Mouse (Mus musculus) layer of hippocampus, adult 2 months (tissue): ENCODE data around the gene Zfand3. TPM values are rescaled to one million over a fixed set of nuclear protein-coding genes. Genes with fewer than 3 reads are reported as not detected.
A peak's percentile ranks its signal among the peaks of the same experiment; 100 is the strongest.

Source experiments
- DNase-seq, 2 experiments: peaks; one replicate each; pipeline ENCODE4 v3.0.0; 2022; ENCODE audit warnings: low spot score in 2 of 2
- H3K27ac ChIP-seq: fragments of 200-600 bp; 2 replicates; pipeline ENCODE4 v1.8.1; 2022
- H3K4me3 ChIP-seq: fragments of 200-600 bp; 2 replicates; pipeline ENCODE4 v1.8.1; 2022; ENCODE audit warnings: mild to moderate bottlenecking
- CTCF ChIP-seq: fragments of 200-600 bp; conservative IDR thresholded peaks from 2 replicates; pipeline ENCODE4 v1.8.1; 2022; ENCODE audit warnings: antibody characterized with exemption, mild to moderate bottlenecking, moderate library complexity
- total RNA-seq, 2 experiments: library from RNA; stranded (reverse); gene quantifications; 2 replicates each; pipeline ENCODE4 v1.2.3; 2021

Gene Zfand3
- total RNA-seq, 2 experiments from 2014 or later: 112 to 118 TPM

GRCm38 (mm10) chr17:30043163-30043822, 38.8 kb downstream of the Zfand3 start:
- no peak for DNase-seq
- Histone ChIP-seq H3K4me3 (no peak overlapping the region), H3K27ac (no peak overlapping the region)
- TF ChIP-seq CTCF: no peak

DNA sequence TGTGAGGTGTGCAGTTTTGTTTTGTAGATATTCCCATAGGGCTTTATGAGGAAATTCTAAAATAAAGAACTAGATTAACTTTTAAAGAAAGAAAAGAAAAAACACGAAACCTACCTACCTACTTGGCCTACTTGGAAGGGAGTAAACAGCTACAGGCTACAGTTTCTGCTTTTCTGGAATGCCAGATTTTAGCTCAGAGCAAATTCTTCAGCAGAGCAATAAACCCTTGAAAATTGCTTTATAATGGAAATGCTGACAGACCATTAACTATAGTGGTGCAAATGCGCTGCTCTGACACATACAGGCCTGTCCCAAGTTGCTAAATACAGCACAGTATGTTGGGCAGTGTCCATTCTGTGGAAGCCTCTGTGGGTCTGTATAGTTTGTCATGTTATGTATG, 40.6 kb downstream of the Zfand3 start:
- no peak for TF ChIP-seq CTCF
- Histone ChIP-seq H3K27ac (peak overlapping the region; percentile 14; the same call in 1 of the 2 replicates), H3K4me3 (no peak overlapping the region)
- DNase-seq: no peak

- TF ChIP-seq CTCF: no peak
- H3K4me3 ChIP-seq: no peak overlapping the region
- no peak overlapping the region for H3K27ac ChIP-seq
- no peak for DNase-seq
Observed at GRCm38 (mm10) chr17:30046654-30047053, 42.1 kb downstream of the Zfand3 start.

GRCm38 (mm10) chr17:30051523-30052346, 47.2 kb downstream of the Zfand3 start:
- DNase-seq: no peak
- H3K27ac ChIP-seq: no peak overlapping the region; the same call in 1 of the 2 replicates
- no peak for TF ChIP-seq CTCF
- H3K4me3 ChIP-seq: no peak overlapping the region

- Histone ChIP-seq H3K27ac (no peak overlapping the region), H3K4me3 (no peak overlapping the region)
- no peak for DNase-seq
- TF ChIP-seq CTCF: no peak
Observed at GRCm38 (mm10) chr17:30052347-30052742, 47.8 kb downstream of the Zfand3 start.

DNA sequence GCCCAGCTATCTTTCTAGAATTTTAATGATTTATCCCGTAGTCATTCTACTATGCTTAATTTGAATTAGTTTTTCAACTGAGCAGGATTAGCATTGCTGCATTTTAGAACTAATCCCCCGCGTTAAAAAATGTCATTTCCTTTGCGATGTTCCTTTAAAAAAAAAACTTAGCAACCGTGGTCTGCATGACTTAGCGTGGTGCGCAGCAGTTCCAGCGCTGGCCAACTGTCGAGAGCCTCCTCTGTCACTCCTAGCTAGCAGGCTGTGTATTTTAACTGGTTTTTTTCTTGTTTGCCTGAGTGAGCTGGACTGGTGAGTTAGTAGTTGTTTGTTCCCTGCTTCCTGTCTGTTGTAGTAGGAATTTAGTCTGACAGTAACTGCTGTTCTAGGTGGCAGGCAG, 48.9 kb downstream of the Zfand3 start:
- TF ChIP-seq CTCF: no peak
- peak in 1 of 2 experiments; percentile 53 for DNase-seq
- Histone ChIP-seq H3K4me3 (no peak overlapping the region; the same call in 1 of the 2 replicates), H3K27ac (peak overlapping the region; percentile 61)

DNA sequence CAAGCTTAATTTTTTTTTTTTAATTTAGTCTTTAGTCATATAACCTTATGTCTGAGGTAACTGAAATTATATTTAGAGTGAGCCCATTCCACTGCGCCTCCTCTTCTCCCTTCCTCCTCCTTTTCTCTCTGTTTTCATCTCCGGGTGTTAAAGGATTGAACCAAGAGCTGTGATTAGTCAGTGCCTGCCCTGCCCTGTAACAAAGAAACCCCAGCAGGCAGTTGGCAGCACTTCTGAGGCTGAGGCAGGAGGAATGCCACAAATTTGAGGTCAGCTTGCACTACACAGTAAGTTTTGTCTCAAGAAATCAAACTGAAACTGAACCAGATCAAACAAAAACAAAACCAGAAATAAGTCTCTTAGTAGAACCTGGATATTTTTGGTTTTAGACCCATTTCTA, 49.3 kb downstream of the Zfand3 start:
- Histone ChIP-seq H3K4me3 (no peak overlapping the region; the same call in 1 of the 2 replicates), H3K27ac (peak overlapping the region; percentile 61)
- DNase-seq: no peak
- no peak for TF ChIP-seq CTCF

- Histone ChIP-seq H3K4me3 (no peak overlapping the region), H3K27ac (no peak overlapping the region)
- TF ChIP-seq CTCF: no peak
- DNase-seq: no peak
Observed at GRCm38 (mm10) chr17:30056226-30056625, 51.7 kb downstream of the Zfand3 start.

DNA sequence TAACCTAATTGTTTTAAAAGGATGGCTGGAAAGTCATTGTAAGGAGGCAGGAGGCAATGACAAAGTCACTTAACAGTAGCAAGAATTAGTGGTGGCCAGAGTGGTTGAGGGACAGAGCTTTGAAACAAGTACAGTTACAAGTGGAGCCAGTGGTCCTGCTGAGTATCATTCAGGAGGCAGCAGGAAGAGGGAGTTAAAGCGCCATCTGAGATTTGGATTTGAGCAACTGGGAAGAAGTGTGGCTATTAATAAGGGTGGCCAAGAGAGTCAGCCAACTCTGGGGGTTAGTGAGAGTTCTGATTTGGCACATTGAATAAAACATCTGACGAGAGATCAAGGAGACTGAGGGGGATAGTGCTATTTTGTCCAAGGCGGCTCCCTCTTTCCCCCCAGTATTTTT, 54.1 kb downstream of the Zfand3 start:
- peak; percentile 39 for TF ChIP-seq CTCF
- Histone ChIP-seq H3K27ac (0 out of 2 replicates have a peak overlapping the region, but pooled peaks have one; percentile 47), H3K4me3 (no peak overlapping the region)
- no peak for DNase-seq

DNA sequence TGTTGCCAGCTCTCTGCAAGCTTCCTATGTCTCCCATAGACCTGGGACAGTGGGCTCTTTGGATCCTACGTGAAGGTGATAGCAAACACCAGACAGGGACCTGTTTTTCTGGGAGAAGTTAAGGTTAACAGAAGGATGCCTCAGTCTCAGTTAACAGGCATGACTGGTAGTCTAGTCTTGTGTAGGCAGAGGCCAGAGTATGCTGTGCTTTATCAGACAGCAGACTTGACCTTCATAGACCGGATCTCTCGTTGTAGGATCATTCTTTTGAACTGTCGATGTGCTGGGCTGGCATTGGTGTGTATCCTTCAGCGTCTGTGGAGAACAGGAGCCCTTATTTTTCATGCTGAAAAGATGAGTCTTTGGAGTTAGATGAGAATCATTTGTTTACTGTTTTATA, 54.5 kb downstream of the Zfand3 start:
- H3K4me3 ChIP-seq: no peak overlapping the region
- no peak for TF ChIP-seq CTCF
- no peak for DNase-seq
- peak overlapping the region; percentile 47; the same call in 1 of the 2 replicates for H3K27ac ChIP-seq

DNA sequence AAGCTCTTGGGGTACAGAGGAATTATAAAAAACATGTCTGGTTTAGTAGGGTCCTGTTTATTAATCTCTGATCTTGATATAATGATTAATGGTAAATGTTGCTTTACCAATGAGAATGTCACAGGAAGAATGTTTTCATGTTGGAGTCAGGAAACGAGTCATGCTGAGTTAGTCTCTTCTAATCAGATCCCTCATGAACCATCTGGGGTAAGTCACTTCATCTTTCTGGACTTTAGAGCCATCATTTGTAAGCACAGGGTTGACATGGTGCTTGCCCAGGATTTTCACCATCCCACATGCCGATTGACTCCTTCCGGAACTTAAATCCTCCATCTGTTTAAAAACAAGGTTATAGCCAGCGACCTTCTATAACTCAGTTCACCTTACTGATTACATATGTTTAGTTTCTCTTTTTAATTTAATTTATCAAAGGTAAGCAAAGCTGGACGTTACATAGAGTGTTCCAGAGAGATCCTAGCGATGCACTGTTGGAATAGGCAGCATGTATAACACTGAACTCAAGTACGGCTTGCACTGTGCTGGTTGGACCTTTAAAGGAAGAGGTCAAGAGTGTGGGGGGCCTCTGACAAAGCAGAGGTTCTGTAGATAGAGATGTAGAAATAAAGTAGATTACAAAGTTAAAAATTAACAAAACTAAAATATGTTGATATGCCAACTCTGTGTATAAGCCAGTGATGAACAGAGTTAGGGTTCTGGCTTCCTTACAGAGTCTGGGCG, 56.7 kb downstream of the Zfand3 start:
- no peak for TF ChIP-seq CTCF
- H3K4me3 ChIP-seq: no peak overlapping the region

GRCm38 (mm10) chr17:30063849-30064248, 59.3 kb downstream of the Zfand3 start:
- Histone ChIP-seq H3K27ac (peak overlapping the region; percentile 72), H3K4me3 (no peak overlapping the region)
- TF ChIP-seq CTCF: no peak
- DNase-seq: no peak

More for the DNA sequence above, 56.7 kb downstream of the Zfand3 start:
- H3K27ac ChIP-seq: peak overlapping the region; percentile 51; the same call in 1 of the 2 replicates
- DNase-seq: no peak

DNA sequence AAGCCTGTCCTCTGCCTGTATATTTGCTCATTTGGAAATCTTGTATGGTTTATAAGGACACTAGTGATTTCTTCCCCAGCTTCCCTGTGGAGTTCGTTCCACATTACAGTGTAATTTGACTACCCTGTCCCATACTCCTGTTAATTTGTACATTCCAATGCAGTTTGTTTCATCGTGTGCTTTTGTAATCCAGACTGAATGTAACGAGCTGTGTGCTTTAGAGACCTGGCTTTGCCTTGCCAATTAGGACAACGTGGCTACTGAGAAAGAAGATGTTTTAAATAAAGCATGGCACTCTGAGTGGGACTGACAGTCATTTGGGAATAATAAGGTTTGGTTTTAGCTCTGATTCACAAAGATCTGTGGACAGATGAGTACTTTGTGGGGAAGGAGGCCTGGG, 60.2 kb downstream of the Zfand3 start:
- H3K4me3 ChIP-seq: no peak overlapping the region
- DNase-seq: no peak
- H3K27ac ChIP-seq: peak overlapping the region; percentile 72
- TF ChIP-seq CTCF: no peak
